Mouse (Mus musculus) CD4-positive, CD25-positive, alpha-beta regulatory T cell, adult 2 months (primary cell): Measurements from ENCODE around the gene Ppp2r2c.
A peak's percentile ranks its signal among the peaks of the same experiment; 100 is the strongest.

ENCODE experiments used
- DNase-seq: peaks from one replicate; pipeline ENCODE4 v3.0.0-alpha.2; 2012; ENCODE audit warnings: low read depth, low spot score

Ppp2r2c gene

GRCm38 (mm10) chr5:36868266-36869090 is at the start of gene Ppp2r2c:
Gene Ppp2r2c, plus strand, starts transcription at chr5:36868513.
- no peak for DNase-seq

- DNase-seq: no peak
Observed at GRCm38 (mm10) chr5:36819742-36820141, 48.6 kb upstream of the Ppp2r2c start.

- peak; percentile 77 for DNase-seq
Observed at GRCm38 (mm10) chr5:36820142-36820541, 48.2 kb upstream of the Ppp2r2c start.

GRCm38 (mm10) chr5:36822907-36823306 is 45.4 kb upstream of the Ppp2r2c start:
- no peak for DNase-seq

- DNase-seq: no peak
Observed at GRCm38 (mm10) chr5:36829098-36829497, 39.2 kb upstream of the Ppp2r2c start.

GRCm38 (mm10) chr5:36829913-36830879 is 38.1 kb upstream of the Ppp2r2c start, which contains the start of gene Man2b2:
Gene Man2b2, minus strand, starts transcription at chr5:36830653.
- DNase-seq: peak; percentile 94

- no peak for DNase-seq
Observed at GRCm38 (mm10) chr5:36831272-36831671, 37.0 kb upstream of the Ppp2r2c start.

GRCm38 (mm10) chr5:36835933-36836332 is 32.4 kb upstream of the Ppp2r2c start:
- DNase-seq: peak; percentile 83

GRCm38 (mm10) chr5:36839032-36839431 is 29.3 kb upstream of the Ppp2r2c start:
- DNase-seq: no peak

- DNase-seq: no peak
Observed at GRCm38 (mm10) chr5:36839602-36840001, 28.7 kb upstream of the Ppp2r2c start.

GRCm38 (mm10) chr5:36840092-36840491 is 28.2 kb upstream of the Ppp2r2c start:
- no peak for DNase-seq

- DNase-seq: no peak
Observed at GRCm38 (mm10) chr5:36841701-36842100, 26.6 kb upstream of the Ppp2r2c start.

GRCm38 (mm10) chr5:36844490-36844889 is 23.8 kb upstream of the Ppp2r2c start:
- no peak for DNase-seq

GRCm38 (mm10) chr5:36851572-36851971 is 16.7 kb upstream of the Ppp2r2c start:
- DNase-seq: no peak

GRCm38 (mm10) chr5:36855180-36855579 is 13.1 kb upstream of the Ppp2r2c start:
- no peak for DNase-seq

- no peak for DNase-seq
Observed at GRCm38 (mm10) chr5:36856529-36856928, 11.8 kb upstream of the Ppp2r2c start.

GRCm38 (mm10) chr5:36857546-36857945 is 10.8 kb upstream of the Ppp2r2c start:
- DNase-seq: no peak

GRCm38 (mm10) chr5:36861084-36861483 is 7.2 kb upstream of the Ppp2r2c start:
- peak; percentile 18 for DNase-seq

GRCm38 (mm10) chr5:36866701-36867250 is 1.5 kb upstream of the Ppp2r2c start:
- no peak for DNase-seq

GRCm38 (mm10) chr5:36867561-36867960 is 752 bp upstream of the Ppp2r2c start:
- DNase-seq: no peak

GRCm38 (mm10) chr5:36869186-36869577 is 869 bp downstream of the Ppp2r2c start:
- DNase-seq: no peak
